Mouse (Mus musculus): ENCODE results near the gene 5330417H12Rik. TPM values are rescaled to one million over a fixed set of nuclear protein-coding genes. Genes with fewer than 3 reads are reported as not detected.

5330417H12Rik gene
- polyA plus RNA-seq (2017; shearing (Covaris generic)), result not detected

DNA sequence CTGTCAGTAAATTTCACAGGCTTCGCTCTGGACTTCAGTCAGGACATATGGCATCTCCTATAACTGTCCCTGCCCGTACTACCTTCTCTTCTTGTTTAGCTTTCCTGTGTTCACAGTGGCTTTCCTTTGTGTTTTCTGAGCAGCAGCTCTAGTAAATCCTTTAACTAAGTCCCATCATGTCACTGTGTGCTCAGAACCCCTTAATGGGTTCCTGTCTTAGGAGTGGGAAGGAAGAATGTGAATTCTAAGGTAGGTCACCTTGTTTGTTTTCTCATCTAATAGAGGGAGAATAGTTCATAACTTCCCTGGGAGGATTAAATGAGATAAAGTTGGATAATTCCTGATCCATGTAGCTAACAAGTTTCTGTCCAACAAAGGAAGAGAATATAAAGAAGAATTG lies at the start of gene 5330417H12Rik:
Gene 5330417H12Rik, minus strand, starts transcription at position 101 of the 400 bp plus-strand sequence.

GRCm38 (mm10) chr7:107594857-107595402 lies 30.0 kb downstream of the 5330417H12Rik start, which contains the start of gene Ppfibp2:
Gene Ppfibp2, plus strand, starts transcription at chr7:107595207.

Other genes with a start within 250 kb of the 5330417H12Rik start
- not detected for gene Olfml1, start 57.7 kb downstream of the 5330417H12Rik start, polyA plus RNA-seq (2017; shearing (Covaris generic))
- 0.82 TPM for gene Ppfibp2, start 30.0 kb downstream of the 5330417H12Rik start, polyA plus RNA-seq (2017; shearing (Covaris generic))
- gene Cyb5r2, start 132.9 kb upstream of the 5330417H12Rik start, polyA plus RNA-seq (2017; shearing (Covaris generic)), result not detected
- not detected for gene Ovch2, start 176.0 kb upstream of the 5330417H12Rik start, polyA plus RNA-seq (2017; shearing (Covaris generic))
- gene Olfr467, start 187.1 kb upstream of the 5330417H12Rik start, polyA plus RNA-seq (2017; shearing (Covaris generic)), result not detected
- gene Olfr469, start 200.4 kb upstream of the 5330417H12Rik start, polyA plus RNA-seq (2017; shearing (Covaris generic)), result not detected
- gene Olfr470, start 222.3 kb upstream of the 5330417H12Rik start, polyA plus RNA-seq (2017; shearing (Covaris generic)), result not detected

All from CD4-positive, CD25-positive, alpha-beta regulatory T cell, adult 9 weeks (primary cell).